Mouse (Mus musculus): ENCODE measurements at regions not wholly inside any gene's neighbourhood (a gene's known extent, or its start where the extent isn't known, plus 50 kb on each side); places are given as distances from the start of the nearest gene placed in this dataset.

DNA sequence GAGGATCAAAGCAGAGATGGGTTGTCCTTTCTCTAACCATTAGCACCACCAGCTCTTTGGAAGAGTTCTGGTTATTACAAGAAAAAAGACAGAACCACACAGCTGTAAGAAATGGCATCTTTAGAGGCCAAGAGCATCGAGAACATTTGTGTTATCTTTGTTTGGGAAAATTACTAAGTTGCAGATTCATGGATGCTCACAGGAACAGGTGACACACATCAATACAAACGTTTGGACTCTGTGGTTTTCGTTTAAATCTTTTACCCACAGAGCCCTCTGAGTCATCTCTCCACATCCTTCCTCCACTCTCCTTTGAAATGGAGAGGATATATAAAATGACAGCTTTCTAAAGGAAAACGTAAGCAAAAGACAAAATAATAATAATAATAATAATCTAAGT is 184.5 kb upstream of the Ppargc1a start:
- no peaks in the 10 kb centered on the region for H3K9me3 ChIP-seq (ENCODE audit: low read length)
- no peaks in the 10 kb centered on the region for H3K36me3 ChIP-seq (ENCODE audit: insufficient read depth, low read length)

DNA sequence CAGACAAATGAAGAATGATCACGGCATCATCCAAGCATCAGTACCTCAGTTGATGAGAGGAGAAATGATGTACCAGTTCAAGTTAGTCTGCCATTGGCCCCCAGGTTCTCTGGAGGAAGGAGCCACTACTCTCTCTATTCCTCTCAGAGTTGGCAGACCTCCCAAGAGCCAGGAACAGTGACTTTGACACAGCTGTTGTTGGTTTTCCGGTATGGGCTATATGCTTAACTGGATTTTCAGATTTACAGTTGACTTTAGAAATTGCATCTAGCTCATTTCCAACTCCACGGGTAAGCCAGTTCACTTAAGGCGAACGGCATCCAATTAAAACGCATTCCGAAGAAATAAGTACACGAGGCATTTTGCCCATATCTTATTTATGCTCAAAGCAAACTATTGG is 182.9 kb upstream of the Ppargc1a start:
- no peak for TF ChIP-seq POU5F1 (IDR thresholded peaks at IDR 0.05; ENCODE audit: borderline replicate concordance, low read length)
- TF ChIP-seq NANOG (IDR thresholded peaks at IDR 0.05; ENCODE audit: borderline replicate concordance, low read length), result no peak
- no peak for TF ChIP-seq CTCF (conservative IDR thresholded peaks at IDR 0.05; ENCODE audit: low read length)
- Histone ChIP-seq H3K27me3 (ENCODE audit: insufficient read depth, low read length) (no peaks in the 10 kb centered on the region), H3K36me3 (ENCODE audit: insufficient read depth, low read length) (no peaks in the 10 kb centered on the region), H3K4me1 (replicated peaks; ENCODE audit: low read depth, low read length) (no peaks in the 10 kb centered on the region), H3K9me3 (ENCODE audit: low read length) (no peaks in the 10 kb centered on the region), H3K4me3 (replicated peaks; ENCODE audit: low read length) (no peak overlapping the region)

More for the DNA sequence above, 184.5 kb upstream of the Ppargc1a start:
- no peaks in the 10 kb centered on the region for H3K27me3 ChIP-seq (ENCODE audit: insufficient read depth, low read length)
- H3K4me3 ChIP-seq (replicated peaks; ENCODE audit: low read length), result no peak overlapping the region
- TF ChIP-seq CTCF (conservative IDR thresholded peaks at IDR 0.05; ENCODE audit: low read length) (no peak), NANOG (IDR thresholded peaks at IDR 0.05; ENCODE audit: borderline replicate concordance, low read length) (no peak), POU5F1 (IDR thresholded peaks at IDR 0.05; ENCODE audit: borderline replicate concordance, low read length) (no peak)
- no peaks in the 10 kb centered on the region for H3K4me1 ChIP-seq (replicated peaks; ENCODE audit: low read depth, low read length)

GRCm38 (mm10) chr5:51740893-51741292 is 173.4 kb upstream of the Ppargc1a start:
- TF ChIP-seq CTCF (conservative IDR thresholded peaks at IDR 0.05; ENCODE audit: low read length) (no peak), NANOG (IDR thresholded peaks at IDR 0.05; ENCODE audit: borderline replicate concordance, low read length) (no peak), POU5F1 (IDR thresholded peaks at IDR 0.05; ENCODE audit: borderline replicate concordance, low read length) (no peak)
- no peaks in the 10 kb centered on the region for H3K9me3 ChIP-seq (ENCODE audit: low read length)
- no peaks in the 10 kb centered on the region for H3K4me1 ChIP-seq (replicated peaks; ENCODE audit: low read depth, low read length)
- H3K36me3 ChIP-seq (ENCODE audit: insufficient read depth, low read length), result no peaks in the 10 kb centered on the region
- no peak overlapping the region for H3K4me3 ChIP-seq (replicated peaks; ENCODE audit: low read length)
- no peaks in the 10 kb centered on the region for H3K27me3 ChIP-seq (ENCODE audit: insufficient read depth, low read length)

DNA sequence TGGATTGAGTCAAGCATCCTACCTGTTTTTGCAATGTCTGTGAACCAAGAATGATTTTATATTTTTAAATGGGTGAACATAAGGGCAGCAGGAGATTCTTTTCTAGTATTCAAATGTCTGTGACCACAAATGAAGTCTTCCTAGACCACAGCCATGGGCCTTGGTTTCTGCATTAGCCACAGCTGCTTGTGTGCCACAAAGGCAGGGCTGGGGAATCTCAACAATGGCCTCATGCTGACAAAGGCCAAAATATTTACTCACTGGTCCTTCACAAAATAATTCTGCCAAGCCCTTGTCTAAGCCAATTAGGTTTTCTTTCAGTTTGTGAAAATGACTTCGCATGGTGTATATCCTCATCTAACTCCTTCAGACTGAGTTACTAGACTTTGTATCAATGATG is 162.7 kb upstream of the Ppargc1a start:
- H3K36me3 ChIP-seq (ENCODE audit: insufficient read depth, low read length), result no peaks in the 10 kb centered on the region
- H3K9me3 ChIP-seq (ENCODE audit: low read length), result no peaks in the 10 kb centered on the region
- TF ChIP-seq NANOG (IDR thresholded peaks at IDR 0.05; ENCODE audit: borderline replicate concordance, low read length) (no peak), CTCF (conservative IDR thresholded peaks at IDR 0.05; ENCODE audit: low read length) (no peak)
- no peak overlapping the region for H3K4me3 ChIP-seq (replicated peaks; ENCODE audit: low read length)
- no peaks in the 10 kb centered on the region for H3K27me3 ChIP-seq (ENCODE audit: insufficient read depth, low read length)
- no peaks in the 10 kb centered on the region for H3K4me1 ChIP-seq (replicated peaks; ENCODE audit: low read depth, low read length)

GRCm38 (mm10) chr5:51729771-51730170 is 162.2 kb upstream of the Ppargc1a start:
- no peaks in the 10 kb centered on the region for H3K27me3 ChIP-seq (ENCODE audit: insufficient read depth, low read length)
- H3K36me3 ChIP-seq (ENCODE audit: insufficient read depth, low read length), result no peaks in the 10 kb centered on the region
- H3K9me3 ChIP-seq (ENCODE audit: low read length), result no peaks in the 10 kb centered on the region
- TF ChIP-seq NANOG (IDR thresholded peaks at IDR 0.05; ENCODE audit: borderline replicate concordance, low read length) (no peak), CTCF (conservative IDR thresholded peaks at IDR 0.05; ENCODE audit: low read length) (no peak), POU5F1 (IDR thresholded peaks at IDR 0.05; ENCODE audit: borderline replicate concordance, low read length) (no peak)
- H3K4me3 ChIP-seq (replicated peaks; ENCODE audit: low read length), result no peak overlapping the region
- H3K4me1 ChIP-seq (replicated peaks; ENCODE audit: low read depth, low read length), result no peaks in the 10 kb centered on the region

GRCm38 (mm10) chr5:51726762-51727161 is 159.2 kb upstream of the Ppargc1a start:
- Histone ChIP-seq H3K4me3 (replicated peaks; ENCODE audit: low read length) (no peak overlapping the region), H3K27me3 (ENCODE audit: insufficient read depth, low read length) (no peaks in the 10 kb centered on the region), H3K36me3 (ENCODE audit: insufficient read depth, low read length) (no peaks in the 10 kb centered on the region), H3K9me3 (ENCODE audit: low read length) (no peaks in the 10 kb centered on the region), H3K4me1 (replicated peaks; ENCODE audit: low read depth, low read length) (no peaks in the 10 kb centered on the region)
- TF ChIP-seq POU5F1 (IDR thresholded peaks at IDR 0.05; ENCODE audit: borderline replicate concordance, low read length) (no peak), NANOG (IDR thresholded peaks at IDR 0.05; ENCODE audit: borderline replicate concordance, low read length) (no peak), CTCF (conservative IDR thresholded peaks at IDR 0.05; ENCODE audit: low read length) (no peak)

- H3K4me3 ChIP-seq (replicated peaks; ENCODE audit: low read length), result no peak overlapping the region
- TF ChIP-seq CTCF (conservative IDR thresholded peaks at IDR 0.05; ENCODE audit: low read length), result no peak
- TF ChIP-seq POU5F1 (IDR thresholded peaks at IDR 0.05; ENCODE audit: borderline replicate concordance, low read length), result no peak
- no peak for TF ChIP-seq NANOG (IDR thresholded peaks at IDR 0.05; ENCODE audit: borderline replicate concordance, low read length)
- no peaks in the 10 kb centered on the region for H3K36me3 ChIP-seq (ENCODE audit: insufficient read depth, low read length)
- no peaks in the 10 kb centered on the region for H3K4me1 ChIP-seq (replicated peaks; ENCODE audit: low read depth, low read length)
- no peaks in the 10 kb centered on the region for H3K27me3 ChIP-seq (ENCODE audit: insufficient read depth, low read length)
- H3K9me3 ChIP-seq (ENCODE audit: low read length), result no peaks in the 10 kb centered on the region
Observed at GRCm38 (mm10) chr5:51718911-51719310, 151.4 kb upstream of the Ppargc1a start.

DNA sequence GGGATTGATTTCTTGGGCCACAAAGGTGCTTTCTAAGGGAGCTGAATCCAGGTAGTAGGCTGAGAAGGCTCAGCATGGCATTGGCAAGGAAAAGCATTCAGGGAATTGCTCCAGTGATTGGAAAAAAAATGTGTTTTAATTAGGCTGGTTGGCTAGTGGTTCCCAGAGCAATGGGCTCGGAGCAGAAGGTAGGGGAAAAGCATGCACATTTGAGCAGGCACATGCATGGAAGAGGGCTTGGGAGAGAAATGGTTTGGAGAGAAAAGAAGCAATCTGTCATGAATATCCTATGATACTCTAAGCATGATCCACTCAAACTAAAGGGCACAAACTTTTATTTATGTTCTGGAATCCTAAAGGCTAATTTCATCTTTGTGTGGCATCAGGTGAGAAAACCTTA is 150.9 kb upstream of the Ppargc1a start:
- H3K4me1 ChIP-seq (replicated peaks; ENCODE audit: low read depth, low read length), result no peaks in the 10 kb centered on the region
- no peaks in the 10 kb centered on the region for H3K36me3 ChIP-seq (ENCODE audit: insufficient read depth, low read length)
- H3K9me3 ChIP-seq (ENCODE audit: low read length), result no peaks in the 10 kb centered on the region
- no peaks in the 10 kb centered on the region for H3K27me3 ChIP-seq (ENCODE audit: insufficient read depth, low read length)
- TF ChIP-seq POU5F1 (IDR thresholded peaks at IDR 0.05; ENCODE audit: borderline replicate concordance, low read length) (no peak), NANOG (IDR thresholded peaks at IDR 0.05; ENCODE audit: borderline replicate concordance, low read length) (no peak), CTCF (conservative IDR thresholded peaks at IDR 0.05; ENCODE audit: low read length) (no peak)
- no peak overlapping the region for H3K4me3 ChIP-seq (replicated peaks; ENCODE audit: low read length)

DNA sequence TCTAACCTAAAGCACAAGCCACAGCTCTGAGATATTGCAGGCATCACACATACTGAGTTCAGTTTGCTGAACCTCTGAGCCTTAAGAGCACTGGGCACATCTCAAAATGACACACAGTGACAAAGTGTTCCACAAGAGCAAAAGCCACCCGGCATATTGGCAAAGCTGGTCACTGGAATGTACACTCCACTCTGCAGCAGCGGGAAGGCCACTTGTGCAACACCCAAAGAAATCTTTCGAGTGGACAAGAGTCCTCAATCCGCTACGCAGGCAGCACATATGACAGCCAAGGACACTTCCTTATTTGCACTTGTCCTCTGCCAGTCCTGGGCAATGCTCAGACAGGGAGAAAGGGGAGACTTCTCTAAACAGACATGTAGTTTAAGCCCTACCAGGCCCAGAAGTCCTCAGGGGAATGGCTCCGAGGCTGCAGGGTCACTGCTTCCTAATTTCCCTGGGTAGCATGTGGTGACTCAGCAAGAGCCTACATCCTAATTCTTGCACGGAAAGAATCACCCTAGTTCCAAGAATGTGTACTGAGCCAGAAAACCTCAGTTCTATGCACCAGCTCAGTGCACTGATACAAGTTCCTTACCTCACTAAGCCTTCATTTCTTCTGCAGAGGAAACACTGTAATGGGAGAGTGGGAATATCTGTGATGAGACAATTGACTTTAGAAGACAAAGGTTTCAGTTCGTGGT is 144.5 kb upstream of the Ppargc1a start:
- no peaks in the 10 kb centered on the region for H3K4me1 ChIP-seq (replicated peaks; ENCODE audit: low read depth, low read length)
- H3K4me3 ChIP-seq (replicated peaks; ENCODE audit: low read length), result no peak overlapping the region
- H3K27me3 ChIP-seq (ENCODE audit: insufficient read depth, low read length), result no peaks in the 10 kb centered on the region
- TF ChIP-seq NANOG (IDR thresholded peaks at IDR 0.05; ENCODE audit: borderline replicate concordance, low read length), result no peak
- no peak for TF ChIP-seq CTCF (conservative IDR thresholded peaks at IDR 0.05; ENCODE audit: low read length)
- TF ChIP-seq POU5F1 (IDR thresholded peaks at IDR 0.05; ENCODE audit: borderline replicate concordance, low read length), result no peak
- peaks cover 6% of the 10 kb centered on the region for H3K9me3 ChIP-seq (ENCODE audit: low read length)
- no peaks in the 10 kb centered on the region for H3K36me3 ChIP-seq (ENCODE audit: insufficient read depth, low read length)

Measured in E14TG2a.4 (cell line).